Mouse (Mus musculus) G1E (cell line): Measurements from ENCODE around the gene Nectin1.

Source experiments
- CTCF ChIP-seq: IDR thresholded peaks from 2 replicates; pipeline ENCODE4 v1.5.1; 2012; ENCODE audit warnings: low read depth, low read length, inconsistent platforms, mixed read lengths
- GATA1 ChIP-seq: IDR thresholded peaks from 2 replicates; pipeline ENCODE4 v1.6.1; 2012; ENCODE audit warnings: borderline replicate concordance, low read length, inconsistent platforms, mixed read lengths
- GATA2 ChIP-seq: IDR thresholded peaks from 2 replicates; pipeline ENCODE4 v1.6.1; 2012; ENCODE audit warnings: low read depth, low read length, inconsistent platforms, borderline replicate concordance

- TF ChIP-seq CTCF = no peak
- TF ChIP-seq GATA1 = no peak
- TF ChIP-seq GATA2 = no peak
These were observed 25.4 kb downstream of the Nectin1 start for GRCm38 (mm10) chr9:43769228-43769627.
